Mouse (Mus musculus) G1E-ER4 (cell line): ENCODE measurements around the gene Tnnc1. TPM values are rescaled to one million over a fixed set of nuclear protein-coding genes. Genes with fewer than 3 reads are reported as not detected.

Source experiments
- GATA1 ChIP-seq: IDR thresholded peaks from one replicate; pipeline ENCODE4 v1.8.0; 2012; ENCODE audit warnings: low read length, inconsistent platforms
- polyA plus RNA-seq: library from polyadenylated mRNA; stranded (reverse); fragments of >175 nt; gene quantifications from 2 replicates; pipeline ENCODE4 v1.2.3, GENCODE M21; 2012

Tnnc1 gene
- polyA plus RNA-seq, 1 experiment = 0.12 TPM

DNA sequence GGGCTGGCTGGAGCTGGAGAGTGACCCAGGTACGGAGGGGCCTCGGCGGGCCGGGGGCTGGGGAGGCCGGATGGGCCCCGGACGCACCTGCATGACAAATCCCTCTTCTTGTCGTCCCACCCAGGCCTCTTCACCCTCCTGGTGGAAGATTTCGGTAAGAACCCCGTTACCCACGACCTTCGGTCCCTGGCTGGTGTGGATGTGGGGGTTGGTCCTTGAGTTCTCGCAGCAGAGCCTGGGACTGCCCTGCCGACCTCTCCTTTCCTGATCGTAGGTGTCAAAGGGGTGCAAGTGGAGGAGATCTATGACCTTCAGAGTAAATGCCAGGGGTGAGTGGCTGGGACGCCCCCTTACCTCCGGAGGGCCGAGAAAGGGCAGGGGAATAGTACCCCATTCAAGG, 43.5 kb downstream of the Tnnc1 start:
- no peak for TF ChIP-seq GATA1

DNA sequence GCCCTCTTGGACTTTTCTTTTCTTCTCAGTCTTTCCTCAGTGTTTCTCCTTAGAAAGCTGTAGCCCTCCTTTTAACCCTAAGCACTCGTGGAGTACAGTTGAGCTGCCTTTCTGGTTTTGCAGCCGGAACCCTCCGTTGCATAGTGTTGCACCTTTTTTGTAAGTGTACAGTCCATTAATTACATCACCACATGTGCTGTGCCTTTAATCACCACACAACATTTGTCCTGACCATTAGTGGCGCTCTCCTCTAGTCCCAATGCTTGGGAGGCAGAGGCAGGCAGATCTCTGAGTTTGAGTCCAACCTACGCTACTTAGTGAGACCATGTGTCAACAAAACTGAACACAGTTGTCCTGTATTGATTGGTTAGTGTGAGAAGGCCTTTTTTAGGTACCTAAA, 44.0 kb downstream of the Tnnc1 start:
- TF ChIP-seq GATA1 = no peak

DNA sequence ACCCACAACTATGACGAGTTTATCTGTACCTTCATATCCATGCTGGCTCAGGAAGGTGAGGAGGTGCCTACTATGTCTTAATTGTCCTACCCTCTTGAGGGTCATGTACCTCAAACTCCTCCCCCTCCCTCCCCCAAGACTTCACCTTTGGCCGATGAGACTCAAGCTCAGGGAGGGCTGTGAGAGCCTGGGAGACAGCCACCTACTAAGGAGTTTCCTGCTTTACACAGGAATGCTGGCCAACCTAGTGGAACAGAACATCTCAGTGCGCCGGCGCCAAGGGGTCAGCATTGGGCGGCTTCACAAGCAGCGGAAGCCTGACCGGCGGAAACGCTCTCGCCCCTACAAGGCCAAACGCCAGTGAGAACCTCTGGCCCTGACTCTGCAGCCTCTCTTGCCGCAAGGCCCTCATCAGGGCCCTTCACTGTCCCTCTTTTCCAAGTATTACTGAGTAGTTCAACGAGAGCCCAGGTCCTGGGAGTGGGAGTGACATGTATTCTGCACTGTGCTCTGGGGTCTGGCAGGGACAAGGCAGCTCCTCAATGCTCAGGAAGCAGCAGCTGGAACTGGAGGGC, 50.5 kb downstream of the Tnnc1 start:
- TF ChIP-seq GATA1 = no peak

DNA sequence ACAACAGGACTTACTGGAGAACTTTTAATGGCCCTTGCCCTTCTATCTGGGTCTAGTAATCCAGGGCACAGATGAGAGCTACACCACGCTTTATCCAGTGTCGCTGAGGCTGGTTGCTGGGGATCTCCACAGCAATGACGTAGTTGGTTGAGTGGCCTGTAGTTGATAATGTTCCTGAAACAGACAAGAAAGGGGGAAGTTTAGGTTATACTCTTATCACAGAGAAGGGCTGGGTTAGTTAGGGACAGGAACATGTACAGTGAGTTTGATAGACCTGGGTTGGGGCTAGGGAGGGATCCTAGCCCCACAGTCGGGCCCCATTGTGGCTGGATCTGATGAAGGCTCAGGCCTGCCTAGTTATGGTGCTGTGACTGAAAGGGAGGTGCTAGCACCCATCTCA, 52.3 kb downstream of the Tnnc1 start:
- peak; percentile 95 for TF ChIP-seq GATA1

DNA sequence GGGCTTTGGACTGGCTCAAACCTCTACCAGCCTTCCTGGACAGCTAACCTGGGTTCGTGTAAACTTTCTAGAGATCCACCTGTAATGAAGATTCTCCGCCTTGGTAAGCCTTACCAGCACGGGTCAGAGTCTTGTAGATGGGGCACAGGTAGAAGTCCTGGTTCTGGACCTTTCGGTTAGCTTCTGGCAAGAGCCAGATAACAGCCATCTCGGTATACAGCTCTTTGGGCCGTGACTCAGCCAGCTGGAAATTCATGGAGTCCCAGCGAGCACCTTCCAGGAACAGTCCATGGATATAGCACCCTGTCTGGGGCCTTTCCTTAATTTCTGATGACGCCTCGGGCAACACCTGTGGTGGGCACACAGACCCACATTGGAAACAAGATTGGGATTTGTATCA, 52.8 kb downstream of the Tnnc1 start:
- TF ChIP-seq GATA1 = no peak

Other genes with a start within 250 kb of the Tnnc1 start
- gene Glt8d1, start 206.9 kb upstream of the Tnnc1 start, polyA plus RNA-seq = 3.8 and 5.6 TPM in 2 replicates
- 20.9 and 23.5 TPM in 2 replicates for gene Spcs1, start 206.6 kb upstream of the Tnnc1 start, polyA plus RNA-seq
- 14.9 and 18.7 TPM in 2 replicates for gene Pbrm1, start 189.2 kb upstream of the Tnnc1 start, polyA plus RNA-seq
- gene Gnl3, start 189.2 kb upstream of the Tnnc1 start, polyA plus RNA-seq = 18.9 and 25.4 TPM in 2 replicates
- 122 and 131 TPM in 2 replicates for gene Smim4, start 79.4 kb upstream of the Tnnc1 start, polyA plus RNA-seq
- 240 and 457 TPM in 2 replicates for gene Nt5dc2, start 77.3 kb upstream of the Tnnc1 start, polyA plus RNA-seq
- gene Stab1, start 39.7 kb upstream of the Tnnc1 start, polyA plus RNA-seq = not detected in 2 replicates
- 166 and 195 TPM in 2 replicates for gene Nisch, start 8.6 kb downstream of the Tnnc1 start, polyA plus RNA-seq
- gene Sema3g, start 9.5 kb downstream of the Tnnc1 start, polyA plus RNA-seq = not detected in 2 replicates
- gene Phf7, start 43.0 kb downstream of the Tnnc1 start, polyA plus RNA-seq = 2.5 and 4.5 TPM in 2 replicates
- gene Bap1, start 43.1 kb downstream of the Tnnc1 start, polyA plus RNA-seq = 75.3 and 75.5 TPM in 2 replicates
- not detected in 2 replicates for gene Dnah1, start 115.6 kb downstream of the Tnnc1 start, polyA plus RNA-seq
- gene Capn7, start 128.3 kb downstream of the Tnnc1 start, polyA plus RNA-seq = 8.9 and 11.4 TPM in 2 replicates
- gene Sh3bp5, start 227.8 kb downstream of the Tnnc1 start, polyA plus RNA-seq = 0.15 TPM in 2 replicates